Mouse (Mus musculus) kidney, adult 2 months (tissue): Measurements from ENCODE around the gene Haus6. TPM values are rescaled to one million over a fixed set of nuclear protein-coding genes. Genes with fewer than 3 reads are reported as not detected.
A peak's percentile ranks its signal among the peaks of the same experiment; 100 is the strongest.

Source experiments
- DNase-seq: peaks from one replicate; pipeline ENCODE4 v3.0.0; 2021
- H3K27ac ChIP-seq: fragments of 200-500 bp; 2 replicates; pipeline ENCODE4 v1.5.1; 2012; ENCODE audit warnings: low read depth, low read length, control low read depth, inconsistent platforms; ENCODE audit not compliant: insufficient read depth
- H3K27me3 ChIP-seq: fragments of 200-500 bp; replicated peaks from 2 replicates; pipeline ENCODE4 v1.6.1; 2012; ENCODE audit warnings: mild to moderate bottlenecking, moderate library complexity, low read length, inconsistent platforms; ENCODE audit not compliant: control insufficient read depth, insufficient read depth
- H3K36me3 ChIP-seq: fragments of 200-500 bp; 2 replicates; pipeline ENCODE4 v1.6.1; 2012; ENCODE audit warnings: mild to moderate bottlenecking, moderate library complexity, low read length, inconsistent platforms; ENCODE audit not compliant: control insufficient read depth, insufficient read depth
- H3K4me1 ChIP-seq: fragments of 200-500 bp; 2 replicates; pipeline ENCODE4 v1.6.1; 2011; ENCODE audit warnings: low read length; ENCODE audit not compliant: control insufficient read depth, insufficient read depth
- H3K4me3 ChIP-seq: fragments of 200-500 bp; 2 replicates; pipeline ENCODE4 v1.5.1; 2011; ENCODE audit warnings: mild to moderate bottlenecking, low read depth, low read length, control low read depth; ENCODE audit not compliant: insufficient read depth
- CTCF ChIP-seq: fragments of 200-500 bp; conservative IDR thresholded peaks from 2 replicates; pipeline ENCODE4 v1.5.1; 2011; ENCODE audit warnings: low read depth, mild to moderate bottlenecking, control low read depth, low read length, moderate library complexity, mixed read lengths; ENCODE audit not compliant: insufficient read depth, insufficient read length
- POLR2A ChIP-seq: fragments of 200-500 bp; IDR thresholded peaks from one replicate; pipeline ENCODE4 v1.6.1; 2011; ENCODE audit warnings: low read depth, low read length, control low read depth
- WGBS: fragments of 180-500 bp; shearing (Covaris S2); methylation state at CpG from one replicate; pipeline ENCODE4 v1.1.7; 2018; 5-methylcytosine and 5-hydroxymethylcytosine counted together
- polyA plus RNA-seq: library from polyadenylated mRNA; depleted of rRNA; stranded (reverse); fragments of >200 nt; gene quantifications from 2 replicates; pipeline ENCODE4 v1.2.3, GENCODE M21; 2012; rRNA removed

The Haus6 gene
- polyA plus RNA-seq, 1 experiment, result 2.8 TPM

DNA sequence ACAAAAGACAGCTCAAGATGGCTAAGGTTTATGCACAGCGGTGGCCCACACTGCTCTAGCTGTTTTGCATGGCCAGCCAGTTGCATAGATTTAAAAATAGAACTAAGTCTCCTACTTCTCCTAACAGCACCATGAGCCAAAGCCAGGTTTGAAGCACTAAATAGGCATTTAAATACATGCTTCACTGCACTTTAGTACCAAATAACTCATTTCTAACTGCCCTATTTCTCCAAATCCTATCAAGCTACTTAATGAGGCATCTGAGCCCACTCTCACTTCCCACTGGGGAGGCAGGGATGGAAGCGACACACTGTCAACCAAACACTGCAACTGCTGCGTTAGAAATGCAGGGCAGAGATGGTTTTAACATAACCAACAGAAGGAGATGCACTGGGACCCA, 67.9 kb downstream of the Haus6 start:
- TF ChIP-seq POLR2A, result no peak
- TF ChIP-seq CTCF, result no peak
- no peaks in the 10 kb centered on the region for H3K4me1 ChIP-seq

DNA sequence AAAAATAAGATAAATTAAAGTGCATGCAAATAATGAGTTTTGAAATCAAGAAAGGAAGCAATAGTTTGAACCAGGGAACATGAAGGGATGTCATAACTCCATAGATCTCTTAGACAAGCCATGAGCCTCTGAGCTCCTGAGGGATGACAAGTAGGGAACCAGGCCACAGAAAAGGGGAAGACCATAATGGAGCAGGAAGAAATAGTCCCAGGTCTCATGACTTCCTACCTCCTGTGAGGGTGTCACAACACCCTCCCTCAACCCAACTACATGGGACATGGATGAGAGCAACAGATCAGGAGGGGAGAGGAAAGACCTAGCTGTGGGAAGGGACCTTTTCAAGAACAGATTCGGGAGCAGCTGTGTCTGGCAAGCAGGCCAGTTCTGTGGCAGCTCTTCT, 70.3 kb downstream of the Haus6 start:
- no peaks in the 10 kb centered on the region for H3K36me3 ChIP-seq

More for the DNA sequence above, 67.9 kb downstream of the Haus6 start:
- WGBS, result 38% methylated on average over 3 of the region's 3 CpGs
- Histone ChIP-seq H3K27me3 (no peaks in the 10 kb centered on the region), H3K4me3 (no peak overlapping the region), H3K36me3 (no peaks in the 10 kb centered on the region), H3K27ac (no peak overlapping the region)
- peak; percentile 5 for DNase-seq

DNA sequence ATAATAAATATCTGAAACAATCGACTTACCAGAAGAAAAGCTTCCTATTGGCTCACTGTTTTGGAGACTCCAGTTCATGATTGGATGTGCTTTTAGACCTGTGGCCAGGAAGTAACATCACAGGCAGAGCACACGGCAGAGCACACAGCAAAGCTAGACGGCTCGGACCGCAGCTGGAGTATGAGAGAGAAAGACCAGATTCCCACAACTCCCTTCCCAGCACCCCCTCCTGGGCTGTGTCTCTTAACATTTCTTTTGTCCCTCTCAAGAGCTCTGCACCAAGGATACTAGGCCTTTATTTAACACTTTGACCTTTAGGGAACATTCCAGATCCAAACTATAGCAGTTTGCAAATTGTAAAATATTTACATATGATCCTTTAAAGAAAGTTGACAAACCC, 72.9 kb downstream of the Haus6 start:
- Histone ChIP-seq H3K27ac (no peak overlapping the region), H3K36me3 (no peaks in the 10 kb centered on the region), H3K4me1 (no peaks in the 10 kb centered on the region), H3K4me3 (no peak overlapping the region), H3K27me3 (no peaks in the 10 kb centered on the region)
- 96% methylated on average over 5 of the region's 5 CpGs for WGBS
- TF ChIP-seq CTCF, result no peak
- TF ChIP-seq POLR2A, result no peak
- no peak for DNase-seq

More for the DNA sequence above, 70.3 kb downstream of the Haus6 start:
- no peak for DNase-seq
- TF ChIP-seq CTCF (no peak), POLR2A (no peak)
- H3K4me3 ChIP-seq, result no peak overlapping the region
- H3K4me1 ChIP-seq, result no peaks in the 10 kb centered on the region
- 88% methylated on average over 1 of the region's 1 CpGs for WGBS
- H3K27ac ChIP-seq, result no peak overlapping the region
- no peaks in the 10 kb centered on the region for H3K27me3 ChIP-seq

DNA sequence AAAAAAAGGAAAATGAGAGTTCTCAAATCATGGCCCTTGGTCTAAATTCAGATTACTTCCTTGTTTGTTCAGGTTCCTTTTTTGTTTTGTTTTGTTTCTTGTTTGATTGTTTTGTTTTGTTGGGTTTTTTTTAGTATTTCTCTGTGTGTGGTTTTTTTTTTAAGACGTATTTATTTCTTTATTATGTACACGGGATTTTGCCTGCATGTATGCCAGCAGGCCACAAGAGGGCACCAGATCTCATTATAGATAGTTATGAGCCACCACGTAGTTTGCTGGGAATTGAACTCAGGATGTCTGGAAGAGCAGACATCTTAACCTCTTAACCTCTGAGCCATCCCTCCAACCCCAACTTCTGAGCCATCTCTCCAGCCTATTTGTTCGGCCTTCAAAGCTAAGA, 73.9 kb downstream of the Haus6 start:
- Histone ChIP-seq H3K27ac (no peak overlapping the region), H3K4me1 (no peaks in the 10 kb centered on the region), H3K36me3 (no peaks in the 10 kb centered on the region), H3K4me3 (no peak overlapping the region), H3K27me3 (no peaks in the 10 kb centered on the region)
- DNase-seq, result peak; percentile 46
- no peak for TF ChIP-seq POLR2A
- peak; percentile 59 for TF ChIP-seq CTCF
- 40% methylated on average over 4 of the region's 4 CpGs for WGBS

DNA sequence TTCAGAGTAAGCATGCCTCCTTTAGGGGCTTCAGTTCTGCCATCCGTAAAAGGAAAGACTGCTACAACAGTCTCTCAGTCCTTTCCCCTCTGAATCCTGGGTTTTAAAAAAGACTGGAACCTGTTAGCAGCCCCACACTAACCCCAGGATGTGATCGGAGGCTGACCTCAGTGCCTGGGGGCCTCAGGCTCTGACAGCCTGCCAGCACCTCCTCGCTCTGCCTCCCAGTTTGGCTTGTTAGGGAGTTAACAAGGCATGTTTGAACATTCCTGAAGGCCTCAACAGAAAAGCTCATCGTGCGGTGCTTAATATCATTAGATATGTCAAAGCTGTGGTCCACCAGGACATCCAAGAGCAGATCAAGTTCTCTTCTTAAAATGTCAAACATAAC, 77.8 kb downstream of the Haus6 start:
- Histone ChIP-seq H3K4me3 (no peak overlapping the region), H3K4me1 (no peaks in the 10 kb centered on the region), H3K36me3 (no peaks in the 10 kb centered on the region), H3K27me3 (no peaks in the 10 kb centered on the region), H3K27ac (no peak overlapping the region)
- peak; percentile 8 for DNase-seq
- 60% methylated on average over 5 of the region's 5 CpGs for WGBS
- TF ChIP-seq CTCF (no peak), POLR2A (no peak)

DNA sequence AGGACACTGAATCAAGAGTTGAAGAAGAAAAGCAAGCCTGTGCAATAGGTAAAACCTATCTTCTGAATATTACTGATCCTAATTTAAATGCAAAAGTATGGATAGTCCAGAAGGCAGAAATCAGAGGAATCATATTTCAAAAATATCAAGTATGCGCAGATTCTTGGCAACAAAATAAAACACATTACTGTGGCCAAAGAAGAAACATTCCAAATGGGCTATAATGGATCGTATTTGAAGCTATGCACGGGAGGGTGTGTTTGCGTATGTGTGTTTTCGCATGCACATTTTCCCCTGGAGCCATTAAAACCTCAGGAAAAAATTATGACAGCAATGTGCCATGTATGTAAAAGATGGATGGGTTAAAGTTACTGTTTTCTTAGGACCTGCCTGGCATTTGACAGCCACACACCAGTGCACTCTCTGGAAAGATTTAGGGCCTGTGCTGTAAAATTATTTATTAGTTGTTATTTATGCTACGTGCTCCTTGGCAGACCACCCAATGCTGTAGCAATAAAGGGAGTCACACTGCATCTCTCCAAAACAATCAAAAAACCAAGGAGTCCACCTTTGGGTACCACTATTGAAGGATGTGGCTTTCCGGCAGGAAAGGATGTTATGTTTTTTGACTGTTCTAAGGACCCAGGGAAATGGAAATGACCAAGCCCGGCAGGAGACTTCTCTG, 78.3 kb downstream of the Haus6 start:
- WGBS, result 66% methylated on average over 8 of the region's 8 CpGs
- Histone ChIP-seq H3K27me3 (no peaks in the 10 kb centered on the region), H3K36me3 (no peaks in the 10 kb centered on the region), H3K4me1 (no peaks in the 10 kb centered on the region), H3K27ac (no peak overlapping the region), H3K4me3 (no peak overlapping the region)
- DNase-seq, result no peak
- no peak for TF ChIP-seq POLR2A
- no peak for TF ChIP-seq CTCF

DNA sequence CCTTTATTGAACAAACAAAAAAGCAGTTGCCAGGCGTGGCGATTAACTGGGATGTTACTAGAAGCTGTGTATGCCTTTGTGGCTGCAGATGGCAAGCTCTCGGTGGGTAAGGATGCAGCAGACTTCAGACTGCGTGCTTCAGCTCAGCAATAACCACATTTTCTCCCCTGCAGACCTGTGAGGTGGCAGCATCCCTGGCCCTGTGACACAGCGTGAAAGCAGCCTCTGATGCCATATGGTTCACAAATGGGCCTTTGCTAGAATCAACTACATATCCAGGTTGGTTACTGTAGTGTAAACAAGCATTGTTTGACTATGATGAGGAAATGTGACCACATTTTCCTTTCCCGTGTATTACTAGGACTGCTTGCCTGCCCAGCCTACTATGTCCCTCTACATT, 82.7 kb downstream of the Haus6 start:
- peaks cover 4% of the 10 kb centered on the region; the same call in 1 of the 2 replicates for H3K4me1 ChIP-seq
- no peaks in the 10 kb centered on the region for H3K36me3 ChIP-seq
- no peak for TF ChIP-seq CTCF
- TF ChIP-seq POLR2A, result no peak
- H3K27me3 ChIP-seq, result no peaks in the 10 kb centered on the region
- no peak for DNase-seq
- 88% methylated on average over 6 of the region's 6 CpGs for WGBS
- no peak overlapping the region for H3K27ac ChIP-seq
- H3K4me3 ChIP-seq, result no peak overlapping the region

Other genes starting within 250 kb of the Haus6 start
- 0.05 TPM in 1 of 2 replicates, not detected in the other for gene Saxo1, start 53.7 kb downstream of the Haus6 start, polyA plus RNA-seq
- 34.0 and 36.0 TPM in 2 replicates for gene Rraga, start 36.4 kb downstream of the Haus6 start, polyA plus RNA-seq
- 143 and 152 TPM in 2 replicates for gene Plin2, start 58.0 kb upstream of the Haus6 start, polyA plus RNA-seq
- 4.7 and 5.6 TPM in 2 replicates for gene Dennd4c, start 136.5 kb upstream of the Haus6 start, polyA plus RNA-seq
- 429 and 521 TPM in 2 replicates for gene Rps6, start 245.4 kb upstream of the Haus6 start, polyA plus RNA-seq